Mouse (Mus musculus): ENCODE measurements around the gene Cacng1.

Cacng1 gene

GRCm38 (mm10) chr11:107707897-107708610, 8.3 kb downstream of the Cacng1 start:
- peak in 1 of 2 experiments; percentile 48 for DNase-seq

GRCm38 (mm10) chr11:107705476-107706074, 10.7 kb downstream of the Cacng1 start:
- DNase-seq: peak; percentile 53 to 60

GRCm38 (mm10) chr11:107705060-107705459, 11.3 kb downstream of the Cacng1 start:
- no peak for DNase-seq

GRCm38 (mm10) chr11:107703272-107704134, 12.8 kb downstream of the Cacng1 start:
- peak; percentile 48 to 50 for DNase-seq

- DNase-seq: no peak
These were observed 16.4 kb downstream of the Cacng1 start for GRCm38 (mm10) chr11:107699967-107700366.

- no peak for DNase-seq
These were observed 23.0 kb downstream of the Cacng1 start for GRCm38 (mm10) chr11:107693338-107693737.

GRCm38 (mm10) chr11:107691569-107691968, 24.8 kb downstream of the Cacng1 start:
- peak; percentile 43 to 53 for DNase-seq

- DNase-seq: no peak
These were observed 27.8 kb downstream of the Cacng1 start for GRCm38 (mm10) chr11:107688480-107688879.

- no peak for DNase-seq
These were observed 30.0 kb downstream of the Cacng1 start for GRCm38 (mm10) chr11:107686290-107686689.

- peak; percentile 26 to 47 for DNase-seq
These were observed 32.5 kb downstream of the Cacng1 start for GRCm38 (mm10) chr11:107683544-107684465.

- no peak for DNase-seq
These were observed 33.5 kb downstream of the Cacng1 start for GRCm38 (mm10) chr11:107682694-107683355.

GRCm38 (mm10) chr11:107676207-107676940, 39.9 kb downstream of the Cacng1 start:
- DNase-seq: peak; percentile 18 to 21

GRCm38 (mm10) chr11:107675246-107675645, 41.1 kb downstream of the Cacng1 start:
- DNase-seq: no peak

- DNase-seq: no peak
These were observed 41.7 kb downstream of the Cacng1 start for GRCm38 (mm10) chr11:107674601-107675000.

GRCm38 (mm10) chr11:107674006-107674405, 42.3 kb downstream of the Cacng1 start:
- no peak for DNase-seq

GRCm38 (mm10) chr11:107668977-107669376, 47.3 kb downstream of the Cacng1 start:
- no peak for DNase-seq

- DNase-seq: no peak
These were observed 48.1 kb downstream of the Cacng1 start for GRCm38 (mm10) chr11:107668223-107668622.

- DNase-seq: no peak
These were observed 48.8 kb downstream of the Cacng1 start for GRCm38 (mm10) chr11:107667542-107667941.

GRCm38 (mm10) chr11:107662666-107663065, 53.7 kb downstream of the Cacng1 start:
- no peak for DNase-seq

- DNase-seq: no peak
These were observed 55.9 kb downstream of the Cacng1 start for GRCm38 (mm10) chr11:107660452-107660851.

GRCm38 (mm10) chr11:107657117-107657516, 59.2 kb downstream of the Cacng1 start:
- no peak for DNase-seq
